Mouse (Mus musculus) layer of hippocampus, adult 11-12 months (tissue): Measurements from ENCODE around the gene Acan.
A peak's percentile ranks its signal among the peaks of the same experiment; 100 is the strongest.

Experiments
- DNase-seq: peaks from one replicate; pipeline ENCODE4 v3.0.0; 2022; ENCODE audit warnings: low spot score

Acan gene

GRCm38 (mm10) chr7:79139891-79140591 lies 86.8 kb downstream of the Acan start:
- DNase-seq, result no peak

- DNase-seq, result peak; percentile 87
Observed at GRCm38 (mm10) chr7:79140897-79141296, 87.6 kb downstream of the Acan start.

GRCm38 (mm10) chr7:79147011-79147837 lies 93.9 kb downstream of the Acan start:
- no peak for DNase-seq

GRCm38 (mm10) chr7:79147931-79148653 lies 94.8 kb downstream of the Acan start:
- DNase-seq, result no peak

- DNase-seq, result peak; percentile 83
Observed at GRCm38 (mm10) chr7:79148711-79149266, 95.5 kb downstream of the Acan start, which contains the start of gene Mfge8. Mfge8 (minus strand) TSS chr7:79149060.

- DNase-seq, result no peak
Observed at GRCm38 (mm10) chr7:79149522-79149921, 96.2 kb downstream of the Acan start.

- DNase-seq, result no peak
Observed at GRCm38 (mm10) chr7:79159406-79159805, 106.1 kb downstream of the Acan start.
